ENCODE assay signal across 23 mouse cellular contexts in the genomic region with DNA sequence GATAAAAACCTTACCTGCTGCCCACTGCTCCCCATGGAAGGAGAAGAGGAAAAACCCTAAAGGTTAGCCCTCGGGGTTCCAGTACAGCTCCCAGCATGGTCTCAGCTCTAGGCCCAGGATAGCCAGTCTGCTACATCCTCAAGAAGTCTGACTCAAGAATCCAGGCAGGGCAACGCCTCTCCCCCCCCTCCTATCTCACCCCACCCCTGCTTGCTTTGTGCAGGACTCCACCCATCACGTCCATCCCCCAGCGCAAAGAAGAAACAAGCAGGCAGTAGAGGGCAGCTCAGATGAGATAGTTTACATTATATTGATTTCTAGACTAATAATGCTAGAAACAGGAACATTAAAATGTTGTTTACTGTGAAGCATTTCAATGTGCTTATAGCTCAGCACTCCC. TPM values are rescaled to one million over a fixed set of nuclear protein-coding genes. Genes with fewer than 3 reads are reported as not detected.
A peak's percentile ranks its signal among the peaks of the same experiment; 100 is the strongest.
DNase-seq lines count a peak whose midpoint lies in the region; ATAC-seq and TF ChIP-seq lines count a peak whose summit lies in the region.
"Had no signal": no experiment of that assay in that cellular context is flagged by ENCODE, and none has a peak within 500 bp of the region (broad histone marks: within the 10 kb centered on the region; RNA-seq: fewer than 3 reads in every experiment).

No protein-coding gene starts in this region.

- no peak for DNase-seq in lung, postnatal 4 days
- peak; percentile 83 for DNase-seq in ES-CJ7 (ENCODE audit: low read depth, low spot score)
- peak; percentile 78 for DNase-seq in ZHBTc4 (ENCODE audit: low read depth, low spot score)
- DNase-seq in stomach, postnatal 0 days (ENCODE audit: low spot score), result peak; percentile 43
- no peak for DNase-seq in retina, postnatal 1 day
- no peak for DNase-seq in cerebellum, postnatal 25 days
- DNase-seq: adrenal gland, adult 2 months; B cell, adult 2 months; cerebellum, adult 9-10 months; gastrocnemius, postnatal 36 days; heart, postnatal 4 days; kidney, adult 11 months; thymus, postnatal 25 days had no signal

- WGBS in lung, embryonic 15.5 days, result 14% methylated on average over 4 of the region's 4 CpGs
- WGBS in stomach, postnatal 0 days, result 28% methylated on average over 4 of the region's 4 CpGs

- no peaks in the 10 kb centered on the region for H3K9me3 ChIP-seq in lung, embryonic 15.5 days
- no peaks in the 10 kb centered on the region for H3K9me3 ChIP-seq in stomach, postnatal 0 days (ENCODE audit: control insufficient read depth, low read length)
- H3K9me3 ChIP-seq: embryonic facial prominence, embryonic 13.5 days; heart, embryonic 15.5 days; limb, embryonic 13.5 days; midbrain, embryonic 13.5 days had no signal

- H3K9ac ChIP-seq in lung, embryonic 15.5 days, result no peak overlapping the region
- no peak overlapping the region for H3K9ac ChIP-seq in stomach, postnatal 0 days (ENCODE audit: low read length)
- H3K9ac ChIP-seq: embryonic facial prominence, embryonic 13.5 days; heart, embryonic 15.5 days; limb, embryonic 13.5 days; liver, embryonic 14.5 days; midbrain, embryonic 13.5 days had no signal

- H3K36me3 ChIP-seq in lung, embryonic 15.5 days, result no peaks in the 10 kb centered on the region
- no peaks in the 10 kb centered on the region; the same call in 1 of the 2 replicates for H3K36me3 ChIP-seq in stomach, postnatal 0 days (ENCODE audit: control insufficient read depth, insufficient read depth, low read length)
- H3K36me3 ChIP-seq: embryonic facial prominence, embryonic 13.5 days; heart, embryonic 15.5 days; limb, embryonic 13.5 days; midbrain, embryonic 13.5 days had no signal

- no peak overlapping the region for H3K4me3 ChIP-seq in lung, embryonic 15.5 days
- H3K4me3 ChIP-seq in stomach, postnatal 0 days (ENCODE audit: low read depth, low read length), result no peak overlapping the region
- H3K4me3 ChIP-seq: embryonic facial prominence, embryonic 13.5 days; heart, embryonic 15.5 days; limb, embryonic 13.5 days; midbrain, embryonic 13.5 days; myocyte had no signal

- no peak overlapping the region for H3K27ac ChIP-seq in lung, embryonic 15.5 days
- H3K27ac ChIP-seq in stomach, postnatal 0 days (replicated peaks), result no peak overlapping the region
- H3K27ac ChIP-seq: embryonic facial prominence, embryonic 13.5 days; heart, embryonic 15.5 days; kidney, postnatal 0 days; limb, embryonic 13.5 days; liver, embryonic 14.5 days; midbrain, embryonic 13.5 days had no signal

- H3K4me1 ChIP-seq in lung, embryonic 15.5 days, result peaks cover 3% of the 10 kb centered on the region; the same call in 1 of the 2 replicates
- no peaks in the 10 kb centered on the region for H3K4me1 ChIP-seq in stomach, postnatal 0 days (replicated peaks; ENCODE audit: control insufficient read depth, insufficient read depth)
- H3K4me1 ChIP-seq: heart, embryonic 15.5 days; limb, embryonic 13.5 days had no signal

- no peak overlapping the region for H3K4me2 ChIP-seq in lung, embryonic 15.5 days
- no peak overlapping the region for H3K4me2 ChIP-seq in stomach, postnatal 0 days (replicated peaks; ENCODE audit: low read depth)
- H3K4me2 ChIP-seq: embryonic facial prominence, embryonic 13.5 days; heart, embryonic 15.5 days; limb, embryonic 13.5 days; midbrain, embryonic 13.5 days had no signal

- no peak for TF ChIP-seq CTCF in stomach, postnatal 0 days (IDR thresholded peaks at IDR 0.05; ENCODE audit: low read depth)

- no peaks in the 10 kb centered on the region for H3K27me3 ChIP-seq in lung, embryonic 15.5 days
- no peaks in the 10 kb centered on the region for H3K27me3 ChIP-seq in stomach, postnatal 0 days (ENCODE audit: control insufficient read depth, insufficient read depth, low read length)
- H3K27me3 ChIP-seq: embryonic facial prominence, embryonic 13.5 days; heart, embryonic 15.5 days; limb, embryonic 13.5 days; midbrain, embryonic 13.5 days had no signal

- ATAC-seq in lung, embryonic 15.5 days (ENCODE audit: borderline replicate concordance, extremely low read depth, low FRiP score, low TSS enrichment), result peak; percentile 39; the same call in 1 of the 2 replicates
- peak; percentile 66; the same call in 1 of the 2 replicates for ATAC-seq in stomach, postnatal 0 days (ENCODE audit: low FRiP score, low TSS enrichment)
- ATAC-seq: forebrain, embryonic 14.5 days; hindbrain, embryonic 16.5 days; midbrain, embryonic 13.5 days had no signal

- no peak for TF ChIP-seq EP300 in stomach, postnatal 0 days (optimal IDR thresholded peaks at IDR 0.05)

RNA-seq across cellular contexts. Expression of gene Cngb1, which starts 34.5 kb away (rescaled TPM):
- polyA plus RNA-seq in lung, embryonic 15.5 days (2015; fragmentation: Nextera tagmentation; extraction: Ambion mirVana), result 0.25 and 0.99 TPM in 2 replicates
- polyA plus RNA-seq in stomach, postnatal 0 days (2015; fragmentation: Nextera tagmentation; extraction: Ambion mirVana), result 0.69 and 1.1 TPM in 2 replicates

RNA-seq across cellular contexts. Expression of gene Tepp, which starts 38.5 kb away (rescaled TPM):
- polyA plus RNA-seq in lung, embryonic 15.5 days (2015; fragmentation: Nextera tagmentation; extraction: Ambion mirVana), result 0.63 and 0.64 TPM in 2 replicates
- polyA plus RNA-seq in stomach, postnatal 0 days (2015; fragmentation: Nextera tagmentation; extraction: Ambion mirVana), result 0.19 TPM in 1 of 2 replicates, not detected in the other
- polyA plus RNA-seq: liver, embryonic 14.5 days; myocyte had no signal

RNA-seq across cellular contexts. Expression of gene Zfp319, which starts 59.9 kb away (rescaled TPM):
- polyA plus RNA-seq in lung, embryonic 15.5 days (2015; fragmentation: Nextera tagmentation; extraction: Ambion mirVana), result 8.2 and 9.4 TPM in 2 replicates
- 2.5 TPM in 2 replicates for polyA plus RNA-seq in stomach, postnatal 0 days (2015; fragmentation: Nextera tagmentation; extraction: Ambion mirVana)

Comparison
In these comparisons a context has a peak if more than half of its experiments do, and no peak if none do; other contexts are left out.
1. DNase-seq: peak in ES-CJ7 (single experiment), ZHBTc4 (single experiment) and stomach, postnatal 0 days (single experiment); none in lung, postnatal 4 days (0 of 2), retina, postnatal 1 day (single experiment) and cerebellum, postnatal 25 days (0 of 2).